Mouse (Mus musculus): ENCODE measurements around the gene Sipa1l1. TPM values are rescaled to one million over a fixed set of nuclear protein-coding genes. Genes with fewer than 3 reads are reported as not detected.
A peak's percentile ranks its signal among the peaks of the same experiment; 100 is the strongest.

Sipa1l1 gene
- polyA plus RNA-seq, 1 experiment from 2014 or later, result 34.5 TPM

DNA sequence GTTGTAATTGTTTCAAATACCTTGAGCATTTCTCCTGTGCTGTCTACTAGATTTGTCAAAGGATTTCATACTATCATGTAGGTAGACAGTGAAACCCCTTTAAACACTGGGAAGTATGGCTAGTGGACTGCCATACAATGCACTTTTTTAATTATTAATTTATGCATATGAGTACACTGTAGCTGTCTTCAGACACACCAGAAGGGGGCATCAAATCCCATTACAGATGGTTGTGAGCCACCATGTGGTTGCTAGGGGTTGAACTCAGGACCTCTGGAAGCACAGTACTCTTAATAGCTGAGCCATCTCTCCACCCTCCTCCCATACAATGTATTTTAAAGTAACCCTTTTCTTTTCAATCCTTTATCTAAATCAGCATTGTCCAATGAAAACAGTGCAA is 219.0 kb downstream of the Sipa1l1 start:
- H3K9ac ChIP-seq, result no peak overlapping the region
- peaks cover 23% of the 10 kb centered on the region for H3K36me3 ChIP-seq
- ATAC-seq (ENCODE audit: low FRiP score, low read depth), result no peak
- no peaks in the 10 kb centered on the region for H3K9me3 ChIP-seq
- no peaks in the 10 kb centered on the region for H3K27me3 ChIP-seq
- H3K27ac ChIP-seq, result no peak overlapping the region
- H3K4me3 ChIP-seq, result no peak overlapping the region
- no peak overlapping the region for H3K4me2 ChIP-seq (replicated peaks)
- no peaks in the 10 kb centered on the region for H3K4me1 ChIP-seq

GRCm38 (mm10) chr12:82394118-82394861 is 225.2 kb downstream of the Sipa1l1 start:
- no peak overlapping the region for H3K9ac ChIP-seq
- no peak overlapping the region for H3K4me2 ChIP-seq (replicated peaks)
- H3K27ac ChIP-seq, result 0 out of 2 replicates have a peak overlapping the region, but pooled peaks have one; percentile 11
- H3K27me3 ChIP-seq, result no peaks in the 10 kb centered on the region
- peaks cover 17% of the 10 kb centered on the region for H3K4me1 ChIP-seq
- ATAC-seq (ENCODE audit: low FRiP score, low read depth), result no peak
- peaks cover 24% of the 10 kb centered on the region for H3K36me3 ChIP-seq
- H3K9me3 ChIP-seq, result no peaks in the 10 kb centered on the region
- 46% methylated on average over 8 of the region's 8 CpGs for WGBS
- no peak overlapping the region for H3K4me3 ChIP-seq

- ATAC-seq (ENCODE audit: low FRiP score, low read depth), result no peak
- peaks cover 31% of the 10 kb centered on the region for H3K36me3 ChIP-seq
- no peak overlapping the region for H3K4me2 ChIP-seq (replicated peaks)
- no peaks in the 10 kb centered on the region for H3K27me3 ChIP-seq
- WGBS, result 72% methylated on average over 4 of the region's 4 CpGs
- H3K4me1 ChIP-seq, result peaks cover 21% of the 10 kb centered on the region
- H3K4me3 ChIP-seq, result no peak overlapping the region
- H3K9me3 ChIP-seq, result no peaks in the 10 kb centered on the region
- H3K27ac ChIP-seq, result no peak overlapping the region
- no peak overlapping the region for H3K9ac ChIP-seq
Observed at GRCm38 (mm10) chr12:82395194-82395593, 226.1 kb downstream of the Sipa1l1 start.

DNA sequence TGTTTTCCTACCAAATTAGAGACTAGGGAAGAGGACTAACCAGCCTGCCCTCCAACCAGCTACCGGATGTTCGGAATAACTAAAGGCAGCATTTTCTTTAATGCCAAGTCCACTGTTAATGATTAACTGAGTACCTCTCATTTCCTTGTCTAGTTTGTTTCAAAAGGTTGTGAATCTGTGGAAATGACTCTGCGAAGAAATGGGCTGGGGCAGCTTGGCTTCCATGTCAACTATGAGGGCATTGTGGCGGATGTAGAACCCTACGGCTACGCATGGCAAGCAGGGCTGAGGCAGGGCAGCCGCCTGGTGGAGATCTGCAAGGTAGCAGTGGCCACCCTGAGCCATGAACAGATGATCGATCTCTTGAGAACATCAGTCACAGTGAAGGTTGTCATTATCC is 228.1 kb downstream of the Sipa1l1 start:
- no peaks in the 10 kb centered on the region for H3K27me3 ChIP-seq
- H3K27ac ChIP-seq, result no peak overlapping the region
- no peak overlapping the region for H3K4me3 ChIP-seq
- WGBS, result 90% methylated on average over 8 of the region's 8 CpGs
- peaks cover 36% of the 10 kb centered on the region for H3K36me3 ChIP-seq
- H3K9me3 ChIP-seq, result no peaks in the 10 kb centered on the region
- H3K4me2 ChIP-seq (replicated peaks), result no peak overlapping the region
- no peak overlapping the region for H3K9ac ChIP-seq
- H3K4me1 ChIP-seq, result peaks cover 27% of the 10 kb centered on the region
- ATAC-seq (ENCODE audit: low FRiP score, low read depth), result no peak

DNA sequence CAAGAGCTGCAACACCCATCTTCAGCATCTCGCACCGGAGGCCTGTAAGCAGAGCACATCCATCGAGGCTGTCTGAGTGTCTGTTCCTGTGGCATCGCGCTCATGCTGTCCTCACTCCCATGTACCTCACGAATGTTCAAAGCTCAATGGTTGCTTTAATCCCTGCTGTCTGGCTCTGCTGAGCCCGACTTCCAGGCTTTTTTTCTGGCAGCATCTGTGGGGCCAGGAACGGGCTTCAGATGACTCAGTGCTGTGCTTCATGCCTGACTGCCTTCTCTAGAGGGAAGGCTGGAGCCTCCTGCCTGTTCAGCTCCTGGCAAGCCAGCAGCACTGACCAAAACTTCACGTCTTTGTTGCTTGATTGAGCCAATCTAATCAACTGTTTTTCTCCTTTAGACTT is 228.6 kb downstream of the Sipa1l1 start:
- ATAC-seq (ENCODE audit: low FRiP score, low read depth), result no peak
- Histone ChIP-seq H3K36me3 (peaks cover 41% of the 10 kb centered on the region), H3K4me1 (peaks cover 27% of the 10 kb centered on the region), H3K9me3 (no peaks in the 10 kb centered on the region), H3K4me2 (replicated peaks) (no peak overlapping the region), H3K27ac (no peak overlapping the region; the same call in 1 of the 2 replicates), H3K4me3 (no peak overlapping the region), H3K9ac (no peak overlapping the region), H3K27me3 (no peaks in the 10 kb centered on the region)
- WGBS, result 62% methylated on average over 9 of the region's 9 CpGs

DNA sequence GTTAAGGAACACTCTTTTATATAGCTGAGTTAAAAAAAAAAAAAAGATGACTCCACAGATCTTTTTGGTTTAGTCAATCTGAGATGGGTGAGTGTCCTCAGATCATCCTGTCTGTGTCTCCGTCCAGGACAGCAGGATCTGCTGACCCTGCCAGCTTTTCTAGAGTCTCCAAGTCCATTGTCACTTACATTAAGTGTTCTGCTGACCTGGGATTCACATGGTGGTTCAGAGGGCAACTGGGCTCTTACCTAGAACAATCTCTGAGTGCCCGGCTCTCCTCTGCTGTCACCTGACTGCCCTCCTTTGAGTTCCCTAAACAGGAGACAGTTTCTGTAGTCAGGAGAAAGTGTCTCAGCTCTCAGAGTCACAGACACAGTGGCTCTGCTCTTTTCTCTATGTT is 229.8 kb downstream of the Sipa1l1 start:
- Histone ChIP-seq H3K9ac (no peak overlapping the region), H3K36me3 (peaks cover 53% of the 10 kb centered on the region), H3K4me2 (replicated peaks) (no peak overlapping the region), H3K4me1 (peaks cover 23% of the 10 kb centered on the region), H3K27me3 (no peaks in the 10 kb centered on the region), H3K27ac (no peak overlapping the region), H3K9me3 (no peaks in the 10 kb centered on the region), H3K4me3 (no peak overlapping the region)
- WGBS, result 85% methylated on average over 2 of the region's 2 CpGs
- ATAC-seq (ENCODE audit: low FRiP score, low read depth), result no peak

DNA sequence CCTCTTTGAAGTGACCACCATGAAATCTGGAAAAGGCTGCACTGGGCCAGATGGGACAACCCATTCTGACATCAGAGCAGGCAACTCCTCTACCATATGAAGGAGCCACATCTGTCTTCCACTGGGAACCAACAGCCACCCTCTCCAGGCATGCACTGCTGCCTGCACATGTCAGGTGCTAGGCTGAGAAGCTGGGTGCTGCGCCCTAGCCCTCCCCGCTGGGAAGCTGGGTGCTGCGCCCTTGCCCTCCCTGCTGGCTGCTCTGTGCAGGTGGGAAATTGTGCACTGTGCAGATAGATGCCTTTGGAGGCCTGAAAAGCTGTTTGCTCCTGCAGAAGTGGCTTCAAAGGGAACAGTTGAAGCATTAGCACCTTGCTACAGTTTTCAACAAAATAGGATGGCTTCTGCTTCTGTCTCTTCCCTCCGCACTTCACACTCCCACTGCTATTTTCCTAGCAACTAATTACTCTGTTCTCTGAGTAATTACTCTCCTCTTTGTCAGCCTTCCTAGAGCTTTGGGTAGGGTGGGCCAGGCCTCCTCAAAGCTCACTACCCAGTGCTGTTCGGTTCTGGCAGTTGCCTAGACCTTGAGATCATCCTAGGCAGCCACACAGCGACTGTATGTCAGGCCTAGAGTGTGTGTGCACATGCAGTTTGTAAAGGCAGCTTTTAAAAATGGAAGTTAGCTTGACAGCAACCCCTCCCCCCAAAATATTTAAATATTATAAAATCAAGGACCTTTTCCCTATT is 231.0 kb downstream of the Sipa1l1 start:
- 88% methylated on average over 6 of the region's 6 CpGs for WGBS
- no peaks in the 10 kb centered on the region for H3K9me3 ChIP-seq

GRCm38 (mm10) chr12:82400783-82401182 is 231.7 kb downstream of the Sipa1l1 start:
- H3K4me3 ChIP-seq, result no peak overlapping the region
- no peak overlapping the region for H3K4me2 ChIP-seq (replicated peaks)
- no peak for ATAC-seq (ENCODE audit: low FRiP score, low read depth)
- H3K9ac ChIP-seq, result no peak overlapping the region
- 72% methylated on average over 7 of the region's 7 CpGs for WGBS
- H3K27ac ChIP-seq, result no peak overlapping the region
- H3K27me3 ChIP-seq, result no peaks in the 10 kb centered on the region
- H3K36me3 ChIP-seq, result peaks cover 59% of the 10 kb centered on the region
- H3K9me3 ChIP-seq, result no peaks in the 10 kb centered on the region
- peaks cover 15% of the 10 kb centered on the region for H3K4me1 ChIP-seq

More for the DNA sequence above, 231.0 kb downstream of the Sipa1l1 start:
- ATAC-seq (ENCODE audit: low FRiP score, low read depth), result no peak
- H3K36me3 ChIP-seq, result peaks cover 59% of the 10 kb centered on the region
- no peak overlapping the region for H3K4me2 ChIP-seq (replicated peaks)
- H3K27ac ChIP-seq, result no peak overlapping the region
- peaks cover 16% of the 10 kb centered on the region for H3K4me1 ChIP-seq
- H3K4me3 ChIP-seq, result no peak overlapping the region
- no peak overlapping the region for H3K9ac ChIP-seq
- no peaks in the 10 kb centered on the region for H3K27me3 ChIP-seq

GRCm38 (mm10) chr12:82401440-82401839 is 232.3 kb downstream of the Sipa1l1 start:
- Histone ChIP-seq H3K36me3 (peaks cover 53% of the 10 kb centered on the region), H3K4me2 (replicated peaks) (no peak overlapping the region), H3K27ac (no peak overlapping the region), H3K27me3 (no peaks in the 10 kb centered on the region), H3K4me1 (peaks cover 15% of the 10 kb centered on the region), H3K4me3 (no peak overlapping the region), H3K9ac (no peak overlapping the region), H3K9me3 (no peaks in the 10 kb centered on the region)
- ATAC-seq (ENCODE audit: low FRiP score, low read depth), result no peak
- WGBS, result 72% methylated on average over 4 of the region's 4 CpGs

DNA sequence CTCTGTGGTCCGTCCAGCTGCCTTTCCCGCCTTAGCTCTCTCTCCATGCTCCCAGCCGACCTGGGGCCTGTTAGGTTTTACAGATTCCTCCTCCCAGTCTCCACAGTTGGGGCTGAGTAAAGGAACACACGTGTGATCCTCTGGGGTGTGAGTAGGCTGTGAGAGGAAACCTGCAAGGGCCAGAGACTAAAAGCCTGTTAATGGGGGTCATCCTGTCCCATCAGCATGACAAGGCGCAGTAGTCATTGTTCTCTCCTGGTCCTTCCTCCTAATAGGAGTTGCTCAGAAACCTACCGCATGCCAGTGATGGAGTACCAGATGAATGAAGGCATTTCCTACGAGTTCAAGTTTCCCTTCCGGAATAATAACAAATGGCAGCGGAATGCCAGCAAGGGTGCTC is 233.5 kb downstream of the Sipa1l1 start:
- H3K27me3 ChIP-seq, result no peaks in the 10 kb centered on the region
- H3K9ac ChIP-seq, result no peak overlapping the region
- no peak overlapping the region for H3K27ac ChIP-seq
- no peak overlapping the region for H3K4me3 ChIP-seq
- WGBS, result 69% methylated on average over 9 of the region's 9 CpGs
- H3K36me3 ChIP-seq, result peaks cover 43% of the 10 kb centered on the region
- H3K4me2 ChIP-seq (replicated peaks), result no peak overlapping the region
- ATAC-seq (ENCODE audit: low FRiP score, low read depth), result 0 out of 2 replicates have a peak, but pooled peaks have one; percentile 19
- H3K9me3 ChIP-seq, result no peaks in the 10 kb centered on the region
- peaks cover 21% of the 10 kb centered on the region for H3K4me1 ChIP-seq

GRCm38 (mm10) chr12:82407531-82408255 is 238.6 kb downstream of the Sipa1l1 start:
- WGBS, result 62% methylated on average over 5 of the region's 5 CpGs
- Histone ChIP-seq H3K4me2 (replicated peaks) (no peak overlapping the region), H3K4me3 (no peak overlapping the region), H3K9ac (no peak overlapping the region), H3K36me3 (peaks cover 30% of the 10 kb centered on the region), H3K27me3 (no peaks in the 10 kb centered on the region), H3K27ac (peak overlapping the region; percentile 55; the same call in 1 of the 2 replicates), H3K9me3 (no peaks in the 10 kb centered on the region), H3K4me1 (peaks cover 28% of the 10 kb centered on the region)
- no peak for ATAC-seq (ENCODE audit: low FRiP score, low read depth)

- H3K9ac ChIP-seq, result no peak overlapping the region
- no peaks in the 10 kb centered on the region for H3K27me3 ChIP-seq
- peaks cover 22% of the 10 kb centered on the region for H3K36me3 ChIP-seq
- H3K4me1 ChIP-seq, result peaks cover 31% of the 10 kb centered on the region
- H3K9me3 ChIP-seq, result no peaks in the 10 kb centered on the region
- ATAC-seq (ENCODE audit: low FRiP score, low read depth), result no peak
- 74% methylated on average over 6 of the region's 6 CpGs for WGBS
- no peak overlapping the region for H3K27ac ChIP-seq
- no peak overlapping the region for H3K4me3 ChIP-seq
- H3K4me2 ChIP-seq (replicated peaks), result no peak overlapping the region
Observed at GRCm38 (mm10) chr12:82408486-82408885, 239.4 kb downstream of the Sipa1l1 start.

Measured in limb, embryonic 13.5 days (tissue).